Mouse (Mus musculus) midbrain, embryonic 11.5 days (tissue): ENCODE measurements around the gene Fam98c. TPM values are rescaled to one million over a fixed set of nuclear protein-coding genes. Genes with fewer than 3 reads are reported as not detected.

Experiments used
- ATAC-seq: fragments of 200-750 bp; cut with Nextera tagmentation; 2 replicates; pipeline ENCODE4 v1.8.0; 2017; ENCODE audit warnings: moderate TSS enrichment, moderate library complexity; ENCODE audit not compliant: low FRiP score
- DNase-seq: peaks from one replicate; pipeline ENCODE4 v3.0.0; 2015; ENCODE audit warnings: low spot score; ENCODE audit errors: missing footprints
- H3K27ac ChIP-seq: fragments of 300-500 bp; sonication (generic); 2 replicates; pipeline ENCODE4 v1.5.1; 2014; ENCODE audit warnings: low read depth, low read length
- H3K27me3 ChIP-seq: fragments of 300-500 bp; sonication (generic); 2 replicates; pipeline ENCODE4 v1.6.1; 2014; ENCODE audit warnings: mild to moderate bottlenecking, low read length, moderate library complexity, mixed read lengths; ENCODE audit not compliant: control insufficient read depth, insufficient read depth
- H3K36me3 ChIP-seq: fragments of 300-500 bp; sonication (generic); 2 replicates; pipeline ENCODE4 v1.6.1; 2014; ENCODE audit warnings: mild to moderate bottlenecking, low read length, moderate library complexity, mixed read lengths; ENCODE audit not compliant: control insufficient read depth, insufficient read depth
- H3K4me1 ChIP-seq: fragments of 300-500 bp; sonication (generic); 2 replicates; pipeline ENCODE4 v1.6.1; 2014; ENCODE audit warnings: low read length; ENCODE audit not compliant: control insufficient read depth, insufficient read depth
- H3K4me2 ChIP-seq: fragments of 300-500 bp; sonication (generic); 2 replicates; pipeline ENCODE4 v1.6.1; 2014; ENCODE audit warnings: mild to moderate bottlenecking, moderate library complexity
- H3K4me3 ChIP-seq: fragments of 300-500 bp; sonication (generic); 2 replicates; pipeline ENCODE4 v1.5.1; 2014; ENCODE audit warnings: low read depth, low read length
- H3K9ac ChIP-seq: fragments of 300-500 bp; sonication (generic); 2 replicates; pipeline ENCODE4 v1.6.1; 2014; ENCODE audit warnings: low read length
- H3K9me3 ChIP-seq: fragments of 300-500 bp; sonication (generic); 2 replicates; pipeline ENCODE4 v1.6.1; 2016; ENCODE audit warnings: low read length; ENCODE audit not compliant: control insufficient read depth
- WGBS: fragments of 180-500 bp; shearing (Covaris S2); extraction: QIAGEN DNeasy Blood & Tissue Kit; methylation state at CpG from one replicate; pipeline ENCODE4 v1.1.7; 2014; 5-methylcytosine and 5-hydroxymethylcytosine counted together
- polyA plus RNA-seq: library from polyadenylated mRNA; unstranded; fragments of >200 nt; fragmentation: Nextera tagmentation; extraction: Ambion mirVana; gene quantifications from 2 replicates; pipeline ENCODE4 v1.2.1, GENCODE M21; 2014

The Fam98c gene
- polyA plus RNA-seq, 1 experiment from 2014 or later = 14.8 TPM

- Histone ChIP-seq H3K27me3 (no peaks in the 10 kb centered on the region), H3K4me1 (no peaks in the 10 kb centered on the region), H3K9me3 (no peaks in the 10 kb centered on the region), H3K36me3 (no peaks in the 10 kb centered on the region), H3K4me2 (no peak overlapping the region), H3K27ac (no peak overlapping the region), H3K4me3 (no peak overlapping the region), H3K9ac (no peak overlapping the region)
- ATAC-seq (no peak), DNase-seq (no peak)
- 55% methylated on average over 5 of the region's 5 CpGs for WGBS
These were observed 32.3 kb downstream of the Fam98c start for GRCm38 (mm10) chr7:29123531-29124358.

- no peaks in the 10 kb centered on the region for H3K36me3 ChIP-seq
- H3K4me2 ChIP-seq = no peak overlapping the region
- no peaks in the 10 kb centered on the region for H3K9me3 ChIP-seq
- 93% methylated on average over 9 of the region's 9 CpGs for WGBS
- H3K9ac ChIP-seq = no peak overlapping the region
- no peaks in the 10 kb centered on the region; the same call in 1 of the 2 replicates for H3K27me3 ChIP-seq
- ATAC-seq (no peak), DNase-seq (no peak)
- H3K27ac ChIP-seq = no peak overlapping the region
- H3K4me3 ChIP-seq = no peak overlapping the region
- no peaks in the 10 kb centered on the region for H3K4me1 ChIP-seq
These were observed 33.2 kb downstream of the Fam98c start for GRCm38 (mm10) chr7:29122821-29123220.

- Histone ChIP-seq H3K4me2 (no peak overlapping the region), H3K9ac (no peak overlapping the region), H3K36me3 (no peaks in the 10 kb centered on the region), H3K4me1 (no peaks in the 10 kb centered on the region), H3K27me3 (no peaks in the 10 kb centered on the region; the same call in 1 of the 2 replicates), H3K9me3 (no peaks in the 10 kb centered on the region), H3K4me3 (no peak overlapping the region), H3K27ac (no peak overlapping the region)
- WGBS = 69% methylated on average over 1 of the region's 1 CpGs
- no peak for DNase-seq
- ATAC-seq = no peak
These were observed 36.5 kb downstream of the Fam98c start for GRCm38 (mm10) chr7:29119526-29119925.

GRCm38 (mm10) chr7:29118142-29118851 is 37.7 kb downstream of the Fam98c start:
- Histone ChIP-seq H3K9ac (no peak overlapping the region), H3K27ac (no peak overlapping the region), H3K4me3 (no peak overlapping the region), H3K9me3 (no peaks in the 10 kb centered on the region), H3K27me3 (no peaks in the 10 kb centered on the region; the same call in 1 of the 2 replicates), H3K36me3 (no peaks in the 10 kb centered on the region), H3K4me2 (no peak overlapping the region), H3K4me1 (no peaks in the 10 kb centered on the region)
- WGBS = 9% methylated on average over 18 of the region's 18 CpGs
- ATAC-seq (no peak), DNase-seq (no peak)

- Histone ChIP-seq H3K9me3 (no peaks in the 10 kb centered on the region), H3K9ac (peak overlapping the region; percentile 27; the same call in 1 of the 2 replicates), H3K27ac (no peak overlapping the region), H3K27me3 (no peaks in the 10 kb centered on the region; the same call in 1 of the 2 replicates), H3K4me2 (peak overlapping the region; percentile 34), H3K4me3 (no peak overlapping the region), H3K4me1 (peaks cover 7% of the 10 kb centered on the region; the same call in 1 of the 2 replicates), H3K36me3 (no peaks in the 10 kb centered on the region)
- DNase-seq (peak; percentile 86), ATAC-seq (peak; percentile 19; the same call in 1 of the 2 replicates)
- WGBS = 27% methylated on average over 38 of the region's 38 CpGs
These were observed 46.8 kb downstream of the Fam98c start for GRCm38 (mm10) chr7:29108992-29109955.

Other genes starting within 250 kb of the Fam98c start
- gene Actn4, start 193.9 kb downstream of the Fam98c start, polyA plus RNA-seq = 141 and 144 TPM in 2 replicates
- 392 and 400 TPM in 2 replicates for gene Eif3k, start 174.4 kb downstream of the Fam98c start, polyA plus RNA-seq
- 4.1 and 5.5 TPM in 2 replicates for gene Map4k1, start 174.2 kb downstream of the Fam98c start, polyA plus RNA-seq
- gene Ryr1, start 31.1 kb downstream of the Fam98c start, polyA plus RNA-seq = 0.30 and 0.55 TPM in 2 replicates
- gene Rasgrp4, start 21.4 kb downstream of the Fam98c start, polyA plus RNA-seq = 0.28 and 0.48 TPM in 2 replicates
- 0.60 and 0.63 TPM in 2 replicates for gene Ggn, start 14.0 kb upstream of the Fam98c start, polyA plus RNA-seq
- gene Spred3, start 14.2 kb upstream of the Fam98c start, polyA plus RNA-seq = 4.9 and 5.1 TPM in 2 replicates
- gene Psmd8, start 24.5 kb upstream of the Fam98c start, polyA plus RNA-seq = 322 and 332 TPM in 2 replicates
- gene Catsperg1, start 57.8 kb upstream of the Fam98c start, polyA plus RNA-seq = 0.36 and 1.2 TPM in 2 replicates
- 0.22 and 0.43 TPM in 2 replicates for gene Kcnk6, start 76.3 kb upstream of the Fam98c start, polyA plus RNA-seq
- gene Yif1b, start 82.1 kb upstream of the Fam98c start, polyA plus RNA-seq = 77.1 and 81.5 TPM in 2 replicates
- 2.4 and 2.7 TPM in 2 replicates for gene 2200002D01Rik, start 92.2 kb upstream of the Fam98c start, polyA plus RNA-seq
- 16.5 and 18.3 TPM in 2 replicates for gene Spint2, start 125.7 kb upstream of the Fam98c start, polyA plus RNA-seq
- 21.6 and 21.8 TPM in 2 replicates for gene Ppp1r14a, start 133.1 kb upstream of the Fam98c start, polyA plus RNA-seq
- 59.9 and 62.9 TPM in 2 replicates for gene Dpf1, start 147.7 kb upstream of the Fam98c start, polyA plus RNA-seq